Mouse (Mus musculus): ENCODE results near the gene Ube4a. TPM values are rescaled to one million over a fixed set of nuclear protein-coding genes. Genes with fewer than 3 reads are reported as not detected.

Gene Ube4a
- polyA plus RNA-seq (2015; fragmentation: Nextera tagmentation; extraction: Ambion mirVana), result 37.0 and 39.0 TPM in 2 replicates

DNA sequence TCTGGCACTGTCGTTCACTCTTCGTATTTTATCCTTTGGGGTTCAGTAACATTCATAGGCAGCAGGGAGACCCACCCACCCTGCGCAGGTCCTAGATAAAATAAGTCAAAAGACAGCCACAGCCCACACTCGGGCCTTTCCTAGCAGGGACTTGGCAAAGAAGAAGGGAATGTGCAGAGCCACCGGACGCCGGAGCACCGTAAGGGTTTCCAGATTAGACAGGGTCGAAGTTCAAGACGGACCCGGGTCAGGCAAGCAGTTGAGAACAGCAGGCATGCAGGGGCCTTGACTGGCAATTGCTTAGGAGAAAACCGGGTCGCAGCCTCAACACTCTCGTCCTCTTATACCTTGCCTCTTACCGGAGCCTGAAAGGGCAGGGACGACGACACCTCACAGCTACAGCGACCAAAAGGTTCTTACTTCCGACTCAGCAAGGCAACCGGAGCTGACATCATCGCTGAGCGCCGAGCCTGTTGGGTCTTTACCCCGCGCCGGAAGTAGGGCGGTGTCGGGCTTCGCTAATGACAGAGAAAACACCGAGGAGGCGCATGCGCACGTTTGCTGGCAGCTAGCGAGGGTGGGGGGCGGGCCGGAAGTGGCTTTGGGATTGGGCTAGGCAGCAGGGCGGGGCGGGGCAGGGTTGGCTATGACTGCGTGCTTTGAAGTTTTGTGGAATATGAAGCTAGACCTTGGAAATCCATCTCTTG lies at the start of gene Ube4a:
Gene Ube4a, minus strand, starts transcription at position 475 of the 707 bp plus-strand sequence.
- Histone ChIP-seq H3K36me3 (peaks cover 21% of the 10 kb centered on the region), H3K9me3 (no peaks in the 10 kb centered on the region), H3K4me2 (replicated peaks) (peak within 1 kb of the TSS; percentile 90), H3K27ac (replicated peaks) (peak within 1 kb of the TSS; percentile 73), H3K4me3 (peak within 1 kb of the TSS; percentile 81), H3K4me1 (peaks cover 18% of the 10 kb centered on the region), H3K27me3 (peaks cover 5% of the 10 kb centered on the region), H3K9ac (replicated peaks) (peak within 1 kb of the TSS; percentile 72)
- ATAC-seq (replicated peaks), result peak; percentile 94
- under 1% methylated on average over 39 of the region's 39 CpGs for WGBS

DNA sequence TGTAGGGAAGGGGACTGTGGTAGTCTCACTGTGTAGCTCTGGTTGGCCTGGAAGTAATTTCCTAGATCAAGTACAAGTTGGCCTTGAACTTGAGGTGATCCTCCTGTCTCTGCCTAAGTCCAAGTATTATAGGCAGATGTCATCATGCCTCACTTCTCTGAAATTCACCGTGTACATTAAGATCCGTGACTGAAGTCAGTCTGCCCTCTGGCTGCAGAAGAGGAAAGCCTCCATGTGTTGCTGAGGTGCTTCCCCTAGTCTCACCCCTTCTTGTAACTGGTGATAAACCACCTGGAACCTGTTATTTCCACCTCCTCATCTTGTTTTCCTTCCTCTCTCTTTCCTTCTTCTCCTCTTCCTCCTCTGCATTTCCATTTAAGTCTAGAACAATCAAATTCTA lies 49.5 kb upstream of the Ube4a start:
- peaks cover 3% of the 10 kb centered on the region; the same call in 1 of the 2 replicates for H3K27me3 ChIP-seq
- no peak overlapping the region for H3K9ac ChIP-seq (replicated peaks)
- 55% methylated on average over 2 of the region's 2 CpGs for WGBS
- ATAC-seq (replicated peaks), result no peak
- no peaks in the 10 kb centered on the region for H3K4me1 ChIP-seq
- H3K36me3 ChIP-seq, result no peaks in the 10 kb centered on the region
- no peak overlapping the region for H3K4me2 ChIP-seq (replicated peaks)
- no peak overlapping the region for H3K4me3 ChIP-seq
- H3K27ac ChIP-seq (replicated peaks), result no peak overlapping the region
- H3K9me3 ChIP-seq, result no peaks in the 10 kb centered on the region

DNA sequence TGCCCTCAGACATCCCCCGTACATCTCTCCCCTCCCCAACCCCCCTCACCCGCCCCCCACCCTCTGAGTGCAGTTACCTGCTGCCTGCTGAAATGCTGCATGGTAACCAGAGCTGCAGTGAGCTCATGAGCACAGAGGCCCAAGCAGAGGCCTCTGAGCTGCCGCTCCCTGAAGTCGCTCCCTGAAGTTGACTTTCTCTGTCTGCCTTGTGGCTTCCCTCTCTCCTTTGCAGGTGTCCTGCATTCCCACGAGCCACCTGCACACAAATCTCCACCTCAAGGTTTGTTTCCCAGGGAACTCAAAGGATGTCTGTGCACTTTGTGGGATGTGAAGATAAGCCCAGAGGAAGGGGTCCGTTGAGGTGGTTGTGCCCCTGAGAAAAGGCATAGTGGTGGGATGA lies 45.9 kb upstream of the Ube4a start:
- Histone ChIP-seq H3K36me3 (no peaks in the 10 kb centered on the region), H3K27ac (replicated peaks) (no peak overlapping the region), H3K9me3 (no peaks in the 10 kb centered on the region), H3K4me3 (no peak overlapping the region), H3K27me3 (peaks cover 3% of the 10 kb centered on the region; the same call in 1 of the 2 replicates), H3K9ac (replicated peaks) (no peak overlapping the region), H3K4me1 (no peaks in the 10 kb centered on the region), H3K4me2 (replicated peaks) (no peak overlapping the region)
- no peak for ATAC-seq (replicated peaks)
- 62% methylated on average over 6 of the region's 6 CpGs for WGBS

DNA sequence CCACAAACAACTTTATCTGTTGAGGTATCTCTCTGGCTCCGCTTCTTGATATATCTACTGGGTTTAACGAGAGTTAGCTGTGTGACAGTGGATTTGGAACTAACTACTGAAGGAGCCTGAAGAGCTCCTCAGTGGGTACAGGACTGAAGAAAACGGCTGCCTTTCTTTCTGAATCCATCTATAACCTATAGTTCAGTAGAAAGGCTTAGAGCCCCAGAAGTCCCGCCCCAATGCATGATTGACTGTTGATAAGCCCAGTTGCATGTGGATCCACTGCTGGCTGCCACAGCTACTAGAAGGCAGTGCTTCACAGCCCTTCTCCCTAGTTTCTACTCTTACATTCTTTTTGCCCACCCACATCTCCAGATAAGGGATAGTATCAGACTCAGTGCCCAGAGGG lies 45.1 kb upstream of the Ube4a start:
- Histone ChIP-seq H3K36me3 (no peaks in the 10 kb centered on the region), H3K27me3 (no peaks in the 10 kb centered on the region), H3K4me1 (no peaks in the 10 kb centered on the region), H3K4me2 (replicated peaks) (no peak overlapping the region), H3K4me3 (no peak overlapping the region), H3K9me3 (no peaks in the 10 kb centered on the region), H3K27ac (replicated peaks) (no peak overlapping the region), H3K9ac (replicated peaks) (no peak overlapping the region)
- 85% methylated on average over 4 of the region's 4 CpGs for WGBS
- ATAC-seq (replicated peaks), result no peak

DNA sequence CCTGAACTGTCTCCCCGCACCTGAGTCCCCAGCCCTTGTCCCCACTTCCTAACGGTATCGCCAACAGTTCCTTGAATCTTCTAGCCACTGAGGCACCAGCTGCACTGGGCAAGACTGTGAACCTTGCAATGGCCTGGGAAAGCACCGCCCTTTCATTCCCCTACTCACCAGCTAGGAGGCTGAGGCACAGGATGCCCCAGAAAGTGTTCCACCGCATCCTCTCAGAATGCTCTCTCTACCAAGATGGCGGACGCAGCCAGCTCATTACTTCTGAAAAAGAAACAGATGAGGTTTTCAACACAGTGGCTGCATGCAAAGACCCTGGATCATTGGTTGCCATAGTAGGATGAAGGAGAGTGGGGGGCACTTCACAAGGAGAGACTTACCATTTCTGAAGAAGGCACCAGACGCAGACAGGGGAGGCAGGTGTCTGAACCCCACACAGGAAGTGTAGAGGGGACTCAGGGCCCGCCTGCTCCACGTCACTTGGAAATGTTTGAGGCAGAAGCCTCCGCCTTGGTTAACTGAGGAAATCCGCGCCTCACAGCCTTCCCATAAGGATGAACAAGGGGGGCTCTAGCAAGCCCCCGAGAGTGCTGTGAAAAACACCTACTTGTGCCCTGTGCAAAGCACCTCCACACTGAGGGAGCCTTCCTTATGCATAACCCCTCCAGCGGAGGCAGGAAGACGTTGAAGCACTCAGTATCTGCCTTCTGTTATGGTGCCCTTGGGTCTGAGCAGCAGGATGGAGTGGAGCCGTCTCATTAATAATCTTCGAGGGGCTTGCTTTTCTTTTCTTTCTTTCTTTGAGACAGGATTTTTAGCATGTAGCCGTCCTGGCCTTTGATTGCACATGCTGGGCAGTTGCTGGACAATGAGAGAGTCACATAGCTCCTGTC lies 44.0 kb upstream of the Ube4a start, which contains the start of gene Cd3e:
Gene Cd3e, minus strand, starts transcription at position 448 of the 899 bp plus-strand sequence.
- Histone ChIP-seq H3K36me3 (no peaks in the 10 kb centered on the region), H3K9me3 (no peaks in the 10 kb centered on the region), H3K27me3 (no peaks in the 10 kb centered on the region), H3K4me1 (no peaks in the 10 kb centered on the region), H3K9ac (replicated peaks) (no peak within 1 kb of the TSS), H3K4me2 (replicated peaks) (no peak within 1 kb of the TSS), H3K4me3 (no peak within 1 kb of the TSS), H3K27ac (replicated peaks) (no peak within 1 kb of the TSS)
- no peak for ATAC-seq (replicated peaks)
- WGBS, result 84% methylated on average over 19 of the region's 19 CpGs

DNA sequence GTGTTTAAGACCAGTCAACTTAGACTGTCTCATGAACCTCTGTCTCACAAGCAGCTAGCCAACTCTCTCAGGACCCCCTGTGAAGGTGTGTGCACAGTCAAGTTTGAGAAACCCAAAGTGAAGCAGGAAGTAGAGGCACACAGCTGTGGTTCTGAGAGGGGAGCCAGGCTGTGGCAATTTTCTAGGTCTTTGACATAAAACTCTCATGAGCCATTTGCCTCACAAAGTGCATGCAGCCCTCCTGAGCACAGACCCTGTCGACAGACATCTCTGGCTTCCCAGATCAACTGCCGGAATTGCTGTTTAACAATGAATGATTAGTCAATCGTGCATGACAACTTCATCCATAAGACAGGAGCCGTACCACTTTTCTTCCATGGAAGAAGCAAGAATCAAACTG lies 42.9 kb upstream of the Ube4a start:
- H3K4me3 ChIP-seq, result no peak overlapping the region
- H3K4me2 ChIP-seq (replicated peaks), result no peak overlapping the region
- WGBS, result 76% methylated on average over 4 of the region's 4 CpGs
- H3K36me3 ChIP-seq, result no peaks in the 10 kb centered on the region
- no peaks in the 10 kb centered on the region for H3K4me1 ChIP-seq
- no peak for ATAC-seq (replicated peaks)
- H3K9ac ChIP-seq (replicated peaks), result no peak overlapping the region
- no peaks in the 10 kb centered on the region for H3K9me3 ChIP-seq
- H3K27me3 ChIP-seq, result no peaks in the 10 kb centered on the region
- H3K27ac ChIP-seq (replicated peaks), result no peak overlapping the region

DNA sequence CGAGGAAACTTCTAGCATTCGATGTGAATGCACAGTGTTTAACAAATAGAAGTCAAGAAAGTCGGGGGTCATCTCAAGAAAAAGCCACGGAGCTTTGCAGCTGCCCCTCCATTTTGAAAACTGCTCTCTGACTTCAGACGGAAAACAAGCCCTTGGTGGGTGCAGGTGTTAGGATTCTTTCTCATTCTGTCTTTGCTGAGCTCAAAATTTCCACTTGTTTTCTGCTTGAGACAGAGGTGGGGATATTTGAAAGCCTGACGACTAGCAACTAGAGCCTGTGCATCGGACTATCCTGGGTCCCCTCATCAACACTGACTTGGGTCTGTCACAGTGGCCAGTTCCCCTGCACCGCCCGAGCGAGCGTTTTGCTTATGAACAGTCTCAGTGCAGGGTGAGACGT lies 42.0 kb upstream of the Ube4a start:
- ATAC-seq (replicated peaks), result no peak
- H3K27me3 ChIP-seq, result no peaks in the 10 kb centered on the region
- no peak overlapping the region for H3K9ac ChIP-seq (replicated peaks)
- H3K9me3 ChIP-seq, result no peaks in the 10 kb centered on the region
- H3K4me3 ChIP-seq, result no peak overlapping the region
- H3K4me1 ChIP-seq, result no peaks in the 10 kb centered on the region
- no peak overlapping the region for H3K4me2 ChIP-seq (replicated peaks)
- whole genome bisulfite sequencing, result 78% methylated on average over 12 of the region's 12 CpGs
- no peak overlapping the region for H3K27ac ChIP-seq (replicated peaks)
- no peaks in the 10 kb centered on the region for H3K36me3 ChIP-seq

DNA sequence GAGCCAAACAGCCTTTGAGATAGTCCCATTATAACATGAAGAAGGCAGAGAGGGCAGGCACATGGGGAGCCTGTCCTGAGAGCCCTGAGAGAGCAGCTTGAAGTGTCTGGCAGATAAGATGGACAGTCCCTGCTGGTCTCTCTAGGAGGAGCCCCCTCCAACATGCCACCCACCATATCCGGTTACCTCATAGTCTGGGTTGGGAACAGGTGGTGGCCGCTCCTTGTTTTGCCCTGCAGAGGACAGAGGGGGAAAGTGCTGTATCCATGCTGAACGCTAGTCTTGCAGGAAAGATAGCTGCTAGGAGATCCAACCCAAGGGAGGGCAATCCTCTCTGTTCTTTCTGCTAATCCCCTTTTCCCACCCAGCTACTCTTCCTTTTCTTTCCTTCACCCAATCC lies 34.8 kb upstream of the Ube4a start:
- 76% methylated on average over 3 of the region's 3 CpGs for WGBS
- ATAC-seq (replicated peaks), result no peak

DNA sequence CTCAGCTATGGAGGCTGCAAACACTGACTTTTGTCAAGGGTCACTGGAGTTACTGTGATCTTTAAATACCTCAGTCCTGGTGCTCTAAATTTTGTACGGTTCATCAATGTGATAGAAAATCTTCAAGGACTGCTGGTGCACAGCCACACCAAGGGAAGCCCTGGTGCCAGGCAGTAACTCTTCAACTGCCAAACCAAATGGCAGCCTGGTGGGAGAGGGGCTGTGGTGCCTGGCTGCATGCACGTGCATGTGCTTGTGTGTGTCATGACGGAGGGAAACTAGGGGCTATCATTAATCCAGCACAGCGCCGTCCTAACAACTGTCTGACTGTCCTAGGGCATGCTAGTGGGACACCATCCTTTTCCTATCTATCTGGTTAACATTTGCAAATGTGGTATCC lies 34.4 kb upstream of the Ube4a start:
- Histone ChIP-seq H3K4me1 (no peaks in the 10 kb centered on the region), H3K27ac (replicated peaks) (no peak overlapping the region), H3K36me3 (no peaks in the 10 kb centered on the region), H3K27me3 (no peaks in the 10 kb centered on the region), H3K4me3 (no peak overlapping the region), H3K9me3 (no peaks in the 10 kb centered on the region), H3K4me2 (replicated peaks) (no peak overlapping the region), H3K9ac (replicated peaks) (no peak overlapping the region)
- no peak for ATAC-seq (replicated peaks)
- WGBS, result 82% methylated on average over 5 of the region's 5 CpGs

More for the DNA sequence above, 34.8 kb upstream of the Ube4a start:
- no peaks in the 10 kb centered on the region for H3K9me3 ChIP-seq
- H3K9ac ChIP-seq (replicated peaks), result no peak overlapping the region
- H3K4me1 ChIP-seq, result no peaks in the 10 kb centered on the region
- no peaks in the 10 kb centered on the region for H3K27me3 ChIP-seq
- no peak overlapping the region for H3K27ac ChIP-seq (replicated peaks)
- H3K4me3 ChIP-seq, result no peak overlapping the region
- H3K36me3 ChIP-seq, result no peaks in the 10 kb centered on the region
- H3K4me2 ChIP-seq (replicated peaks), result no peak overlapping the region

DNA sequence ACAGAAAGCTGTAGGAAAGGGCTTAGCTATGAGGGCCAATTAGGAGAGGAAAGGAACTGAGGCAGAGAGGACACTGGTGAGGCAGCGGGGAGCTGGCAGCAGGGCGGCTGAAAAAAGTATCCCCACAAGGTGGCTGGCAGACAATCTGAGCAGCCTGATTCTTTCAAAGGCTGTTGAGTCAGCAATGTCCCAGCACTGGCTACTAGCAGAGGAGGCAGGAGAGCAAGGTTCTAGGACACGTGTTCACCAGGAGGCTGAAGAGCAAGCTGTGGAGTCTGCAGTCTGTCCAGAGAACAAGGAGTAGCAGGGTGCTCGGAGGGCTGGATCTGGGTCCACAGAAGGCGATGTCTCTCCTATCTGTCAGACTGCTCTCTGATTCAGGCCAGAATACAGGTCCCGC lies 33.8 kb upstream of the Ube4a start:
- Histone ChIP-seq H3K4me3 (no peak overlapping the region), H3K4me2 (replicated peaks) (no peak overlapping the region), H3K9ac (replicated peaks) (no peak overlapping the region), H3K4me1 (no peaks in the 10 kb centered on the region), H3K36me3 (no peaks in the 10 kb centered on the region), H3K9me3 (no peaks in the 10 kb centered on the region), H3K27me3 (no peaks in the 10 kb centered on the region), H3K27ac (replicated peaks) (no peak overlapping the region)
- WGBS, result 59% methylated on average over 6 of the region's 6 CpGs
- ATAC-seq (replicated peaks), result no peak

DNA sequence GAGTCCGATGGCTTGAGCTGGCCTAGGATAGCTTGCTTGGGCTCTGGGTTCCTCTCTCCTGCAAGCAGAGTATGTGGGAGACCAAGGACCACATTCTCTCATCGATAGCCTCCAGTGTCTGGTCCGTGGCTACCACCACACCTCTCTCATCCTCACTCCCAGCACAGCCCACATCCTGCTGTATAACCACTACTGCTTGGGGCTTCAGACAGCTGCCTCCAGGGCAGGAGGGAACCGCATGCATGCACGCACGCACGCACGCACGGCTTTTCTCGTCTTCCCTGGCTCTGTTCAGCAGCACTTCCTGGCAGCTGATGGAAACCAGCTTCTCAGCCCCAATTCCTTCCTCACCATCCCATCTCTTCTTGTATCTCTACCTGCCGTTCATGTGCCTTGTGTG lies 32.7 kb upstream of the Ube4a start:
- Histone ChIP-seq H3K4me1 (no peaks in the 10 kb centered on the region), H3K27me3 (no peaks in the 10 kb centered on the region), H3K4me2 (replicated peaks) (no peak overlapping the region), H3K36me3 (no peaks in the 10 kb centered on the region), H3K9ac (replicated peaks) (no peak overlapping the region), H3K9me3 (no peaks in the 10 kb centered on the region), H3K27ac (replicated peaks) (no peak overlapping the region), H3K4me3 (no peak overlapping the region)
- no peak for ATAC-seq (replicated peaks)
- 80% methylated on average over 11 of the region's 11 CpGs for WGBS

DNA sequence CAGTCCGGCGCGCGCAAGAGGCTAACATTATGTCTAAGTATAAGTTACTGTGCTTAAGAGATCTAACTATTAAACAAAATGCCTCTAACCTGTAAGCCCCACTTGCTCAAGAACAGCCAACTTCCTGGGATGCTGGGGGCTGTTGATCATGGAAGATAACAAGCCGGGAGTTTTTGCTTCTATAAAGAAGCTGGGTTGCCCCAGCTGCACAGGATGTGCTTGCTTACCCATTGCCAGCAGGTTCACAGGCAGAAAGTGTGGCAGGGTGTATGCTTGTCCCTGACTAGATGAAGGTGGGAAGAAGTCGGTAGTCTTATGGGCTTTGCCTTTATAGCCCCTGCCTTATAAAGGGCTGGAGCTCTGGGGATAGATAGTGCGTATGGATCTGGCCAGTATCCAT lies 31.2 kb upstream of the Ube4a start:
- Histone ChIP-seq H3K4me1 (no peaks in the 10 kb centered on the region), H3K4me3 (no peak overlapping the region), H3K27ac (replicated peaks) (no peak overlapping the region), H3K36me3 (no peaks in the 10 kb centered on the region), H3K27me3 (no peaks in the 10 kb centered on the region), H3K9ac (replicated peaks) (no peak overlapping the region), H3K4me2 (replicated peaks) (no peak overlapping the region), H3K9me3 (no peaks in the 10 kb centered on the region)
- 97% methylated on average over 7 of the region's 7 CpGs for WGBS
- ATAC-seq (replicated peaks), result no peak
